Mouse (Mus musculus) liver, postnatal 0 days (tissue): ENCODE data around the gene Slirp. TPM values are rescaled to one million over a fixed set of nuclear protein-coding genes. Genes with fewer than 3 reads are reported as not detected.
A peak's percentile ranks its signal among the peaks of the same experiment; 100 is the strongest.

Experiments used
- ATAC-seq: fragments of 200-750 bp; cut with Nextera tagmentation; 2 replicates; pipeline ENCODE4 v1.8.0; 2017; ENCODE audit warnings: mild to moderate bottlenecking, moderate library complexity
- DNase-seq: peaks from one replicate; pipeline ENCODE4 v3.0.0-alpha.2; 2016
- H3K27ac ChIP-seq: fragments of 300-500 bp; sonication (generic); 2 replicates; pipeline ENCODE4 v1.5.1; 2014; ENCODE audit warnings: antibody characterized with exemption, moderate library complexity, mild to moderate bottlenecking, low read depth
- H3K27me3 ChIP-seq: fragments of 300-500 bp; sonication (generic); 2 replicates; pipeline ENCODE4 v1.6.1; 2014; ENCODE audit warnings: low read length, control low read depth, mixed read lengths; ENCODE audit not compliant: insufficient read depth
- H3K36me3 ChIP-seq: fragments of 300-500 bp; sonication (generic); replicated peaks from 2 replicates; pipeline ENCODE4 v1.6.1; 2014; ENCODE audit warnings: mild to moderate bottlenecking, control low read depth, low read length, moderate library complexity, mixed read lengths; ENCODE audit not compliant: insufficient read depth
- H3K4me1 ChIP-seq: fragments of 300-500 bp; sonication (generic); 2 replicates; pipeline ENCODE4 v1.6.1; 2014; ENCODE audit warnings: antibody characterized with exemption, mild to moderate bottlenecking, control low read depth; ENCODE audit not compliant: insufficient read depth
- H3K4me2 ChIP-seq: fragments of 300-500 bp; sonication (generic); 2 replicates; pipeline ENCODE4 v1.6.1; 2014; ENCODE audit warnings: low read depth, mild to moderate bottlenecking, low read length, moderate library complexity, mixed read lengths
- H3K4me3 ChIP-seq: fragments of 300-500 bp; sonication (generic); 2 replicates; pipeline ENCODE4 v1.5.1; 2014; ENCODE audit warnings: low read depth, low read length
- H3K9ac ChIP-seq: fragments of 300-500 bp; sonication (generic); replicated peaks from 2 replicates; pipeline ENCODE4 v1.6.1; 2014; ENCODE audit warnings: mild to moderate bottlenecking, moderate library complexity
- H3K9me3 ChIP-seq: fragments of 300-500 bp; sonication (generic); 2 replicates; pipeline ENCODE4 v1.6.1; 2016; ENCODE audit warnings: mild to moderate bottlenecking, control low read depth, low read length, mixed read lengths
- CTCF ChIP-seq: sonication (generic); IDR thresholded peaks from 2 replicates; pipeline ENCODE4 v1.5.1; 2016; ENCODE audit warnings: antibody characterized with exemption, low read depth
- EP300 ChIP-seq: IDR thresholded peaks from 2 replicates; pipeline ENCODE4 v1.6.1; 2016; ENCODE audit warnings: antibody characterized with exemption, low read depth, mild to moderate bottlenecking
- WGBS: fragments of 180-500 bp; shearing (Covaris S2); extraction: QIAGEN DNeasy Blood & Tissue Kit; methylation state at CpG from one replicate; pipeline ENCODE4 v1.1.7; 2014; ENCODE audit not compliant: insufficient replicate concordance; 5-methylcytosine and 5-hydroxymethylcytosine counted together
- polyA plus RNA-seq: library from polyadenylated mRNA; unstranded; fragments of >200 nt; fragmentation: Nextera tagmentation; extraction: Ambion mirVana; gene quantifications from 2 replicates; pipeline ENCODE4 v1.2.1, GENCODE M21; 2015

Gene Slirp
- polyA plus RNA-seq, 1 experiment from 2014 or later: 146 TPM

DNA sequence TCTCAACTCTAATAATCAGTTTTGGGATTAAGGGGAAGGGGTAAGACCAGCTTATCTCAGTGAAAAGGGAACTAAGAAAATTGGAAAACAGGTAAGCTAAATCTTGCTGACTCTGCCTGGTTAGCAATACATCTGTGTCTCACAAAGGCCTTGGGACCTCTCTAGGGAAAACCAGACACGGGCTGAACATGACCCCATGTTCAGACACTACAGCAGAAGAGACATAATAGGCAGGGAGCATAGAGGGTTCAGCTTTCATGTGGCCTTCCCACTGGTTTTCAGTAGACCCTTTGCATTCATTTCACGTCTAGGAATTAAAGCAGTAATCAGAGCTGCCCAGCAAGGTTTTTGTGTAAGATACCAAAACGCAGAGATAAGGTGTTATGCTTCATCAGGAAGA, 19.2 kb upstream of the Slirp start:
- TF ChIP-seq CTCF (no peak), EP300 (no peak)
- no peak overlapping the region for H3K4me2 ChIP-seq
- no peaks in the 10 kb centered on the region for H3K27me3 ChIP-seq
- H3K9me3 ChIP-seq: no peaks in the 10 kb centered on the region
- no peak for ATAC-seq
- no peak overlapping the region for H3K4me3 ChIP-seq
- no peak overlapping the region for H3K9ac ChIP-seq
- H3K36me3 ChIP-seq: peaks cover 42% of the 10 kb centered on the region
- H3K27ac ChIP-seq: no peak overlapping the region
- H3K4me1 ChIP-seq: peaks cover 3% of the 10 kb centered on the region
- WGBS: 58% methylated on average over 3 of the region's 3 CpGs
- DNase-seq: no peak

DNA sequence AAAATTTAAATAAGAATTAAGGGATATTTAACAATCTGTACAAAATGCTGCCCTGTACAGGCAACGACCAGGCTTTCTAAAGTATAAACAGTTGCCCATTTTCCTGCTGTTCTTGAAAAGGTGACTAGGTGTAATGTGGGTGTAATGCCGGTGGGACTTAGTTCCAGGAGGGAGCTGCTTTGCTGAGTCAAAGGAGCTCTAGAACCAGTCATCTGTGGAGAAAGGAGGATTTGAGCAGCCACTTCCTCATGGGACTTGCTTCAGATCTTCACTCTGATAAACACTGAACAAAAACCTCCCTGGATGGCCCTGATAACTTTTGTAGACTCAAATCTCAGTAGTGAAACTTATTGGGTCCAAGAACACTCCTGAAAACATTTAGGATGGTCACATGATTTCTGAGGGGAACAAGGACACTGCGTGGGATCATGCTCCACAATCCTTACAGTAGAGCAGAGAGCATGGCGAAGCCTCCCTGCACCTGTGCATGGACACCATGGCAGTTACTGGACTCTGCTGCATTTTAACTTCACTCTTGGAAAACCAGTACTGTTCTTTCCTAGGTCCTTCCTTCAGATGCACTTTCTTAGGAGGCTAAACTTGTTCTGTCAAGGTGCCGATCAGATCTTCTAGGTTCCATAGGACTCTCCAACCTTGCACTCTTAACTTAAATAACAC, 17.2 kb upstream of the Slirp start:
- H3K27ac ChIP-seq: no peak overlapping the region
- no peak for ATAC-seq
- 87% methylated on average over 5 of the region's 5 CpGs for WGBS
- TF ChIP-seq EP300: no peak
- no peak for TF ChIP-seq CTCF
- H3K4me3 ChIP-seq: no peak overlapping the region
- H3K9ac ChIP-seq: no peak overlapping the region
- no peak for DNase-seq
- H3K9me3 ChIP-seq: no peaks in the 10 kb centered on the region
- no peak overlapping the region for H3K4me2 ChIP-seq
- peaks cover 3% of the 10 kb centered on the region for H3K4me1 ChIP-seq
- peaks cover 56% of the 10 kb centered on the region for H3K36me3 ChIP-seq
- H3K27me3 ChIP-seq: no peaks in the 10 kb centered on the region

DNA sequence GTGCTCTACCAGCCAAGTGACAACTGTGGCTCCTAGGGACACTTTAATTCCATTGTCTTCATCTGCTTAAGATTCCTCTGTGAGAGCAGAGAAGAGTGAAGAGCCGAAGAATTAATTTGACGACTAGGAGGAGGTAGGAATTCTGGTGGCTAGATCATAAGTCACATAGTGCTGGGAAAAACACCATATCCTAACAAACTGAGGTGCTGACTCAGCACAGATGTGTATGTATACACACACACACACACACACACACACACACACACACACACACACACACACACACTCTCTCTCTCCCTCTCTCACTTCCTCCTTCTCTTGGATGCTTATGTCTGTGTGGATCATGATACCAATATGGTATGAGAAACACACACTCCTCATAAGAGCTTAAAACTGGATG, 15.4 kb upstream of the Slirp start:
- H3K4me3 ChIP-seq: no peak overlapping the region
- DNase-seq (no peak), ATAC-seq (0 out of 2 replicates have a peak, but pooled peaks have one; percentile 7)
- no peaks in the 10 kb centered on the region for H3K9me3 ChIP-seq
- no peaks in the 10 kb centered on the region for H3K4me1 ChIP-seq
- no peak overlapping the region for H3K4me2 ChIP-seq
- H3K27me3 ChIP-seq: no peaks in the 10 kb centered on the region
- WGBS: 87% methylated on average over 2 of the region's 2 CpGs
- no peak overlapping the region for H3K27ac ChIP-seq
- H3K36me3 ChIP-seq: peaks cover 69% of the 10 kb centered on the region
- H3K9ac ChIP-seq: no peak overlapping the region
- TF ChIP-seq EP300 (no peak), CTCF (no peak)

DNA sequence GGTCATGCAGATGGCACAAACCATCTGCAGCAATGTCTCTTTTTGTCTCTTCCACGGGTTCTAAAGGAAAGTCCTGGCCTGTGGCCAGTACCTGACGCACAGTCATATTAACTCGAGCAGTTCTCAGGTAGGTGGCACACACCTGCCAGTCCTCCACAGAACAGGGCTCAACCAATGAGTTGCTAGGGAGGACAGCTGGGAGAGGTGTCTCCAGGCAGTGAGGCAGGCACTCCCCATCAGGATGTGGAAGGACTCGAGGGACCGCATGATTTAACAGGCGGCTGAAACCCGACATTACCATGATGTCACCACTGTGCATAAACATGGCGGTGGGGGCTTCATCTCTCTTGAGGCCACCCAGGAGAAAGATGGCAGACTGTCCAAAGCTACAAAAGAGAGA, 14.8 kb upstream of the Slirp start:
- Histone ChIP-seq H3K9me3 (no peaks in the 10 kb centered on the region), H3K4me3 (no peak overlapping the region), H3K9ac (no peak overlapping the region), H3K36me3 (peaks cover 69% of the 10 kb centered on the region), H3K4me2 (no peak overlapping the region), H3K4me1 (no peaks in the 10 kb centered on the region), H3K27me3 (no peaks in the 10 kb centered on the region), H3K27ac (no peak overlapping the region)
- TF ChIP-seq EP300 (no peak), CTCF (no peak)
- WGBS: 85% methylated on average over 8 of the region's 8 CpGs
- ATAC-seq (no peak), DNase-seq (no peak)

DNA sequence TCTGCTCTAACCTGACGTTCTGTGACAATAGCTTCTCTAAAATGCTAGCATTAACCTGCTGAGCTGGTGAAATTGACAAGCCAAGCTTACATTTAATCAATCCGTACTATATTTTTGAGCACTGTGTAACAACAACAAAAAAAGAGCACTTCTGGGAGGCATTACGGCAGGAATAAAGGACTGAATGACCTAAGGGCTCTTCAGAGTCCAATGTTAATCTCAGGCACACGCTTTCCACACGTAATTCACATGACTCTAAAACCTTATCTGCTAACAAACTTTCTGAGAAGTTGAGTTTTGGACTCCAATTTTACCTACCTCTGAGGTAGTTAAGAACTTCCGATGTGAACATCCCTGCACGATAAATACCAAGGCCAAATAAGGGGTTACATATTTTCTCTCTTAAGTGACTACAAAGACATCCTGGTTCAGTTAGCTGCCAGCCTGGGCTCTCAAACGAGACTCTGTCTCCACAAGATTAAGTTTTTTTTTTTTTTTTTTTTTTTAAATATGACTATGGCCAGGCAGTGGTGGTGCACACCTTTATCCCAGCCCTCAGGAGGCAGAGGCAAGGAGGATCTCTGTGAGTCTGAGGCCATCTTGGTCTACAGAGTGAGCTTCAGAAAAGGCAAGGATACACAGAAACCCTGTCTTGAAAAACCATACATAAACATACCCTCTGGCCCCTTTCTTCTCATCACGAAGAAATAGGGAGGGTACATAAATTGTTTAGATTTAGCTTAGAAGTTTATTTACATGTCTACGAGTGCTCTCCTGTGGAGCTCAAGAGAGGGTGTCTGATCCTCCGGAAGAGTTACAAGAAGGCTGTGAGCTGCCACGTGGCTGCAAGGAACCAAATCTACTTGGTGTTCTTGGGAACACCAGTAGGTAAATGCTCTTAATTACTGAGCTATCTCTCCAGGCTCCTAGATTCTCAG, 1.2 kb upstream of the Slirp start:
- Histone ChIP-seq H3K4me2 (peak overlapping the region; percentile 78), H3K27ac (peak overlapping the region; percentile 90), H3K9me3 (no peaks in the 10 kb centered on the region), H3K36me3 (peaks cover 44% of the 10 kb centered on the region), H3K4me3 (peak overlapping the region; percentile 92), H3K4me1 (peaks cover 22% of the 10 kb centered on the region), H3K9ac (peak overlapping the region; percentile 90), H3K27me3 (no peaks in the 10 kb centered on the region)
- DNase-seq (no peak), ATAC-seq (no peak)
- 11% methylated on average over 12 of the region's 12 CpGs for WGBS
- TF ChIP-seq EP300: no peak
- TF ChIP-seq CTCF: no peak

DNA sequence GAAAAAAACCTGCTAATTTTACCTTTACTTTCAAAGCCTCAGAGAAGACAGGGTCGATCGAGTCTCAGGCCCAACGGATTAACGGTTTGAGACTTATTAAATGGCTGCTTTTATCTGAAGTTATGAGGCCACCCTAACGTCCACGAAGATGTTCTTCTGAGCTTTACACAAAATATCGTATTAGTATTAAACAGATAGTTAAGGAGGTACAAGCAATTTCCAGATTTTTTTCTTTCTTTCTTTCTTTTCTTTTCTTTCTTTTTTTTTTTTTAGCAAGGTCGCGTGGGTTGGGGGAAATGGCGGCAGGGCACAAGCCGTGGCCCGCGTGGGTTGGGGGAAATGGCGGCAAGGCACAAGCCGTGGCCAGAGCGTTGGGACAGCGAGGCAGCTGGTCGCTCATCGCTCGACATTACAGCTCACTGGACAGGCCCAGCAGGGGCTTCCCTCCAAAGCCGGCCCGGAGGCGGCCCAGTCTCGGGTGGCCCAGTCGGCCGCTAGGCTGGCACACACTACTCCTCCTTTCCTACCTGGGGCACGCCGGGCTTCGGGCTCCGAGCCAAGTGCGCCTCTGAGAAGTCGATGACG, 489 bp upstream of the Slirp start:
- peak overlapping the region; percentile 90 for H3K27ac ChIP-seq
- H3K4me2 ChIP-seq: peak overlapping the region; percentile 78
- DNase-seq (no peak), ATAC-seq (peak; percentile 68)
- TF ChIP-seq EP300: no peak
- no peak for TF ChIP-seq CTCF
- no peaks in the 10 kb centered on the region for H3K27me3 ChIP-seq
- H3K4me3 ChIP-seq: peak overlapping the region; percentile 92
- H3K4me1 ChIP-seq: peaks cover 22% of the 10 kb centered on the region
- peak overlapping the region; percentile 90 for H3K9ac ChIP-seq
- H3K9me3 ChIP-seq: no peaks in the 10 kb centered on the region
- WGBS: under 1% methylated on average over 33 of the region's 33 CpGs
- peaks cover 44% of the 10 kb centered on the region for H3K36me3 ChIP-seq
